Mouse (Mus musculus): ENCODE results near the gene Dus1l.
"Not testable (repeated sequence)": the region's sequence is repeated elsewhere in the genome, so short reads cannot be mapped to it uniquely, and the experiment has no call there.

Dus1l gene

GRCm38 (mm10) chr11:120819556-120819955 lies 23.4 kb upstream of the Dus1l start:
- DNase-seq (ENCODE audit: low read depth, low spot score): peak; percentile 82

- no peak for DNase-seq (ENCODE audit: low read depth, low spot score)
Observed at GRCm38 (mm10) chr11:120818251-120818650, 22.0 kb upstream of the Dus1l start.

GRCm38 (mm10) chr11:120817358-120817757 lies 21.2 kb upstream of the Dus1l start:
- no peak for DNase-seq (ENCODE audit: low read depth, low spot score)

- peak; percentile 45 for DNase-seq (ENCODE audit: low read depth, low spot score)
Observed at GRCm38 (mm10) chr11:120812068-120812467, 15.9 kb upstream of the Dus1l start.

GRCm38 (mm10) chr11:120808010-120808409 lies 11.8 kb upstream of the Dus1l start:
- no peak for DNase-seq (ENCODE audit: low read depth, low spot score)

- no peak for DNase-seq (ENCODE audit: low read depth, low spot score)
Observed at GRCm38 (mm10) chr11:120805375-120806298, 9.4 kb upstream of the Dus1l start.

- DNase-seq (ENCODE audit: low read depth, low spot score): no peak
Observed at GRCm38 (mm10) chr11:120804769-120805168, 8.6 kb upstream of the Dus1l start.

- no peak for DNase-seq (ENCODE audit: low read depth, low spot score)
Observed at GRCm38 (mm10) chr11:120804274-120804673, 8.1 kb upstream of the Dus1l start.

GRCm38 (mm10) chr11:120800061-120800904 lies 4.1 kb upstream of the Dus1l start:
- DNase-seq (ENCODE audit: low read depth, low spot score): peak; percentile 90

GRCm38 (mm10) chr11:120799316-120799890 lies 3.2 kb upstream of the Dus1l start:
- no peak for DNase-seq (ENCODE audit: low read depth, low spot score)

GRCm38 (mm10) chr11:120798244-120798643 lies 2.0 kb upstream of the Dus1l start:
- DNase-seq (ENCODE audit: low read depth, low spot score): no peak

- DNase-seq (ENCODE audit: low read depth, low spot score): no peak
Observed at GRCm38 (mm10) chr11:120796614-120796946, 377 bp upstream of the Dus1l start.

- DNase-seq (ENCODE audit: low read depth, low spot score): no peak
Observed at GRCm38 (mm10) chr11:120792652-120793051, 3.6 kb downstream of the Dus1l start.

- DNase-seq (ENCODE audit: low read depth, low spot score): no peak
Observed at GRCm38 (mm10) chr11:120789810-120790209, 6.4 kb downstream of the Dus1l start.

- no peak for DNase-seq (ENCODE audit: low read depth, low spot score)
Observed at GRCm38 (mm10) chr11:120789355-120789754, 6.8 kb downstream of the Dus1l start.

GRCm38 (mm10) chr11:120788460-120788859 lies 7.7 kb downstream of the Dus1l start:
- not testable (repeated sequence) for DNase-seq (ENCODE audit: low read depth, low spot score)

- no peak for DNase-seq (ENCODE audit: low read depth, low spot score)
Observed at GRCm38 (mm10) chr11:120785145-120785544, 11.1 kb downstream of the Dus1l start.

GRCm38 (mm10) chr11:120784064-120784791 lies 12.0 kb downstream of the Dus1l start, which contains the start of the genes Rfng and Gps1:
Rfng (minus strand) TSS chr11:120784207.
Gps1 (plus strand) TSS chr11:120784272.
- peak; percentile 86 for DNase-seq (ENCODE audit: low read depth, low spot score)

- peak; percentile 53 for DNase-seq (ENCODE audit: low read depth, low spot score)
Observed at GRCm38 (mm10) chr11:120783426-120784063, 12.7 kb downstream of the Dus1l start.

- not testable (repeated sequence) for DNase-seq (ENCODE audit: low read depth, low spot score)
Observed at GRCm38 (mm10) chr11:120781361-120781760, 14.8 kb downstream of the Dus1l start.

GRCm38 (mm10) chr11:120779876-120780275 lies 16.3 kb downstream of the Dus1l start:
- no peak for DNase-seq (ENCODE audit: low read depth, low spot score)

Measured in brain, adult 2 months (tissue).